Mouse (Mus musculus): ENCODE results near the gene Ppp1r21.

DNA sequence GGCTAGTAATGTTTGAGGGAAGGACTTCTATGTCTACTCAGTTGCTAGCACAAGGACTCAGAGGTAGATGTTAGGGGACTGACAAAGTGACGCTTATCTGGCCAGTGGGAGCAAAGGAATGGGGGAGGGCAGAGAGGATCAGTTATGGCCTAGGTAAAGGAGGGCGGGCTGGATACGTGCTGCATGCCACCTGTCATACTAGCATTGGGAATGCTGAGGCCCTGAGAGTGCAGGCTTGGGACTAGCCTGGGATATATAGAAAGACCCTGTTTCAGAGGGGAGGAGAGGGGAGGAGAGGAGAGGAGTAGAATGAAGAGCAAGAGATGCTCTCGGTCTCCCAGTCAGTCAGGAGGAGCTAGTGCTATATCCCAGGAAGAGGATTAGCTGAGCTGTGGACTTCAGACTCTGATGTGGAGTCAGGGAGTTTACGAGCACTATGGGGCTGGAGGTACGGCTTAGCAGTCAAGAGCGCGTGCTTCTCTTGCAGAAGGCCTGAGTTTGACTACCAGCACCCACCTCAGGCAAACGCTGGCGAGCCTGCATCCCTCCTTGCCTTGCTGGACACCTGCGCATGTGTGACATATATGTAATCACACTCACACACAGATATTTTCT, 23.7 kb downstream of the Ppp1r21 start:
- TF ChIP-seq CTCF (IDR thresholded peaks at IDR 0.05; ENCODE audit: low read depth, low read length): no peak
- no peak for TF ChIP-seq GATA1 (IDR thresholded peaks at IDR 0.05; ENCODE audit: borderline replicate concordance, low read length)
